Mouse (Mus musculus) lung, adult 2 months (tissue): ENCODE measurements around the gene Cenpo. TPM values are rescaled to one million over a fixed set of nuclear protein-coding genes. Genes with fewer than 3 reads are reported as not detected.
A peak's percentile ranks its signal among the peaks of the same experiment; 100 is the strongest.

Experiments
- DNase-seq: peaks from one replicate; pipeline ENCODE4 v3.0.0; 2022
- H3K4me1 ChIP-seq: fragments of 200-500 bp; 2 replicates; pipeline ENCODE4 v1.6.1; 2011; ENCODE audit warnings: low read length; ENCODE audit not compliant: control insufficient read depth, insufficient read depth
- H3K4me3 ChIP-seq: fragments of 200-500 bp; replicated peaks from 2 replicates; pipeline ENCODE3; 2011; ENCODE audit warnings: low read depth, mild to moderate bottlenecking, control low read depth, low read length; ENCODE audit errors: extremely low read depth
- CTCF ChIP-seq: fragments of 200-500 bp; IDR thresholded peaks from 2 replicates; pipeline ENCODE4 v1.5.1; 2011; ENCODE audit warnings: mild to moderate bottlenecking, low read length, control low read depth; ENCODE audit not compliant: insufficient read depth
- POLR2A ChIP-seq: fragments of 200-500 bp; IDR thresholded peaks from 2 replicates; pipeline ENCODE4 v1.6.1; 2011; ENCODE audit warnings: low read depth, mild to moderate bottlenecking, control low read depth, low read length, borderline replicate concordance; ENCODE audit errors: extremely low read depth
- WGBS: fragments of 180-500 bp; shearing (Covaris S2); methylation state at CpG from one replicate; pipeline ENCODE4 v1.1.7; 2018; 5-methylcytosine and 5-hydroxymethylcytosine counted together
- polyA plus RNA-seq: library from polyadenylated mRNA; depleted of rRNA; stranded (reverse); fragments of >200 nt; gene quantifications from 2 replicates; pipeline ENCODE4 v1.2.3, GENCODE M21; 2012

The Cenpo gene
- polyA plus RNA-seq, 1 experiment = 9.7 TPM

DNA sequence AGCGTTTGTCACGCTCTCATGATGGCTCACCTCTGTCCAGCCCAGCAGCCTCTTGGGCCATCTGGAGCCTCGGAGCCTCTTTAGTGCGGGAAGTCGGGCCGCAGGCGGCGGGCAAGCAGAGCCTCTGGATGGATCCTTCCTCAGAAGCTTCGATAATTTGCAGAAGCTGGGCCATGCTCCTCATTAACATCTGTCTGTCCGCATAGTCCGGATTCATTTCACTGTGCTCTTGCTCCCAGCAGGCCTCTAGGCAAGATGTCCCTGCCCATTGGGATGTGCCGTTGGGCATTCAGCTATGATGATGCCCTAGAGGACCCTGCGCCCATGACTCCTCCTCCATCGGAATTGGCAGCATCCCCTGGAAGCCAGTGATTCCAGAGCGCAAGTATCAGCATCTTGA, 3.4 kb upstream of the Cenpo start:
- no peak for DNase-seq
- Histone ChIP-seq H3K4me3 (no peak overlapping the region), H3K4me1 (no peaks in the 10 kb centered on the region)
- 96% methylated on average over 15 of the region's 15 CpGs for WGBS
- TF ChIP-seq POLR2A (no peak), CTCF (no peak)

DNA sequence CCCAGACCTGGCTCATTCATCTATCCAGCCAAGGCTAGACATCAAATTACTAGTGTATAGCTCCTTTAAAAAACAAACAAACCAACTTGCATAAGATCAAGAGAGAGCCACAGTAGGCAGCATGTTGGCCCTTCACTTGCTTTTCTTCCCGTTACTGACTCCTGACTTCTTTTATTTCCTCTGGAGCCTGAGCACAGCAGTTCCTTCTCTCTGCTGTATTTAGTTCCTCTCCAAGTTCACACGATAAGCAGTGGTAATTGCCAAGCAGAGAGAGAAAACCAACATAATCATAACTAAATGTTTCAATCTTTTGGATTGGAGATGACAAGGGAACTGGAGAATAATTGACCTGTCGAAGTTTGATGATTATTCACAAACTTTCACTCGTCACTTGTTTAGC, 1.3 kb downstream of the Cenpo start:
- DNase-seq = no peak
- H3K4me3 ChIP-seq = no peak overlapping the region
- TF ChIP-seq POLR2A (no peak), CTCF (no peak)
- WGBS = 22% methylated on average over 4 of the region's 4 CpGs
- H3K4me1 ChIP-seq = no peaks in the 10 kb centered on the region

DNA sequence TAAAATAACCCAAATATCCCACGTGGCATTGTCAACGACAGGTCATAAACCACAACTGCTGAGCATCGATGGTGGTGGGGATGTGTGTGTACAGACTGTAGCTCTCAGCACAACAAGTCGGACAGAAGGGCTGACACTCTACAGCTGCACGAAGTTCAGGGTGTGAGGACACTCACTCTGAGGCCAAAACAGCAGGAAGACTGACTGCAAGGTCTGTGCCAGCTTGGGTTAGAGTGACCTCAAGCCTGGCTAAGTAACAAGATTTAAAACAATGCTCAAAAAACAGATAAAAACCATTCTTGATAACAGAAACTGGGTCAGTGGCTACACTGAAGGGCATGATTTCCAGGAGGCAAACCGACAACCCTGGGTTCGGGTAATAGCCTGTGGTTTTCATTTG, 3.9 kb downstream of the Cenpo start:
- no peak overlapping the region for H3K4me3 ChIP-seq
- no peaks in the 10 kb centered on the region for H3K4me1 ChIP-seq
- no peak for DNase-seq
- 84% methylated on average over 7 of the region's 7 CpGs for WGBS
- TF ChIP-seq POLR2A = no peak
- no peak for TF ChIP-seq CTCF

DNA sequence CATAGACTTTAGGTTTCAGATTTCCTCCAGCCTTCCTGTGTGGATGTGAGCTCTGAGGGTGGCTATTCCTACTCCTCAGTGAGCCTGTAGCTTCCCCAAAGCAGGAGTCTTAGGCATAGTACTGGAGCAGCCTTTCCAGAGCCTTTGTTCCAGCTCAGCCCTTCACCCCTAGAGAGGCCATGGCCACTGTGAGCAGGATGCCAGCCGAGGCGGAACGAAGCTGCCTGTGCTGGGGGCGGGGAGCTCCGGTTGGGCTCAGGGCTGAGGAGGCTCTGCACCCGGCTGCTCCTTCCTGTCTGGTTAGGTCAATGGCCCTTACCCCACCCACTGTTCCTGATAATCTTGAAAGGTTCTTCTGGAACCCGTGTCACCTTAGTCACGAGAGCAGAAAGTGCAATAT, 21.2 kb downstream of the Cenpo start:
- WGBS = 60% methylated on average over 8 of the region's 8 CpGs
- no peak for DNase-seq
- no peak overlapping the region for H3K4me3 ChIP-seq
- H3K4me1 ChIP-seq = no peaks in the 10 kb centered on the region
- no peak for TF ChIP-seq POLR2A
- no peak for TF ChIP-seq CTCF

DNA sequence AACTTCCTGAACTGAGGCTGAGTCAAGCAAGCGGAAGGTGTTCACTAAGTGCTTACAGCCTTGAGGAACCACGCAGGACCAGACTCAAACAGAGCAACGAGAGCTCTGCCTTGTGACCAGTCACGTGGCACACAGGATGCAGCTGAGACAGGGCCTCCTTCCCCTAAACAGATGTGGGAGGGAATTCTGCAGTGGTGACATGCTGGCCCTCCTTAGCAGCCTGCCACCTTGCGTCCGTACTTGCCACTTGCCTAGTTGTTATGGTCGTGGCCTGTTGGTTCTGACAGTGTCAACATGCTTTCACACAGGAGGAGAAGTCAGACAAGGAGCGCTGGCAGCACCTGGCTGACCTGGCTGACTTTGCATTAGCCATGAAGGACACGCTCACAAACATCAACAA, 22.9 kb downstream of the Cenpo start:
- no peaks in the 10 kb centered on the region for H3K4me1 ChIP-seq
- DNase-seq = no peak
- no peak for TF ChIP-seq CTCF
- TF ChIP-seq POLR2A = no peak
- WGBS = 68% methylated on average over 9 of the region's 9 CpGs
- no peak overlapping the region for H3K4me3 ChIP-seq

DNA sequence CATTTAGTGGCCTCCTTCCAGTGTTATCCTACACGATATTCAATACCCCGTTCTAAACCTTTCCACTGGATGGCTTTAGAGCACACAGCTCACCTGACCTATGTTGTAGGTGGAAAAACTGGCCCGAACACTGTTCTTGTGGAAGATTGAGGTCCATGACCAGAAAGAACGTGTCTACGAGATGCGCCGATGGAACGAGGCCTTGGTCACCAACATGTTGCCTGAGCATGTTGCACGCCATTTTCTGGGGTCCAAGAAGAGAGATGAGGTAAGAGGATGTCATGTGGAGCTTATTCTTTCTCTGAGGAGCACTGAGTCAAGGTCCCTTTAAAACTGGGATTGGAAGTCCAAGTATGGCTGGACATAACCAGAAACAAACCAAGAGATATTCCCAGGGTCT, 24.9 kb downstream of the Cenpo start:
- 96% methylated on average over 9 of the region's 9 CpGs for WGBS
- TF ChIP-seq POLR2A (no peak), CTCF (no peak)
- Histone ChIP-seq H3K4me1 (no peaks in the 10 kb centered on the region), H3K4me3 (no peak overlapping the region)
- no peak for DNase-seq

DNA sequence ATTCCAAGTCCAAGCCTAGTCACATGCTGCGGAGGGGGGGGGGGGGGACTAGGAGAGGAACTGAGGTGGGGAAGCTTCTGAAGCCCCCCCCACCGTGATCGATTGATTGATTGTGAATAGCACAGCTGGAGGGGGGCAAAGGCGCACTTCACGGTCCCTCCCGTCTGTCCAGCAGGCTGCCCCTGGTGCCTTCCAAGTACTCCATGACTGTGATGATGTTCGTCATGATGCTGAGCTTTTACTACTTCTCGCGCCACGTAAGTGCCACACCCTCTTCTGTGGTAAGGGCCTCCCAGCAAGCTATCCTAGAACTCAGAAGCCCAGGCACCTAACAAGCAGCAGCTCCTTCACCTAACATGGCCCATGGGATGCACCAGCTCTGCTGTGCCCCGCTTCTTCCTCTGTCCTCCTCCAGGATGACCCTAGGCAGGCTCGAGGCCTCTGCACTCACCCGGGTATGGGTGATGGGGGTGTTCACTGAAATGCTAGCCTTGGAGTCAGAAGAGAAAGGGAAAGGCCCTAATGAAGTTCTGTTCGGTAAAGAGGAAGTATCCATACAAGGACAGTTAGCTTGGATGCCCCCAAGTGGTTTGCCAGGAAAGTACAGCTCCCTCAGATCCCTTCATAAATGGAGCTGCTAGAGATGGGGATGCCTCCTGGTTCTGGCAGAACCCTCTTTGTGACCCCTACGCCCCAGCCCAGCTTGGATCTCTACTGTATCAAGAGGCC, 25.5 kb downstream of the Cenpo start:
- peak; percentile 20; the same call in 1 of the 2 replicates for TF ChIP-seq CTCF
- TF ChIP-seq POLR2A = no peak
- DNase-seq = peak; percentile 34

DNA sequence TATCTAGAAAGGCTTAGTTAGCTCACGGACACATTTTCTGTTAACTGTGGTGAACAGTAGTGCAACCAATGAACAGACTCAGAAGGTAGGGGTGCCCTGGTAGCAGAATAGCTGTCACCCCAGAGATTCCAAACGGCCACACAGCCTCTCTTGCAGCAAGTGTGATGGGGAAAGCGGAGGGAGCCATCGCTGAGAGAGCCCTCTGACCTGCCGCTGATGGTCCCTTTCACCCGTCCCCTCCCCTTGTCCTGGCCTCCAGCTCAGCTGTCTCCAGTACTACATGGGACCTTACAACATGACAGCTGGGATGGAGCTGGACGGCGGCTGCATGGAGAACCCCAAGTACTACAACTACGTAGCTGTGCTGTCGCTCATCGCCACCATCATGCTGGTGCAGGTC, 28.0 kb downstream of the Cenpo start:
- H3K4me1 ChIP-seq = no peaks in the 10 kb centered on the region
- TF ChIP-seq POLR2A (no peak), CTCF (no peak)
- no peak overlapping the region for H3K4me3 ChIP-seq
- 94% methylated on average over 11 of the region's 11 CpGs for WGBS
- DNase-seq = no peak

More for the DNA sequence above, 25.5 kb downstream of the Cenpo start:
- Histone ChIP-seq H3K4me1 (no peaks in the 10 kb centered on the region), H3K4me3 (no peak overlapping the region)
- WGBS = 78% methylated on average over 15 of the region's 15 CpGs

DNA sequence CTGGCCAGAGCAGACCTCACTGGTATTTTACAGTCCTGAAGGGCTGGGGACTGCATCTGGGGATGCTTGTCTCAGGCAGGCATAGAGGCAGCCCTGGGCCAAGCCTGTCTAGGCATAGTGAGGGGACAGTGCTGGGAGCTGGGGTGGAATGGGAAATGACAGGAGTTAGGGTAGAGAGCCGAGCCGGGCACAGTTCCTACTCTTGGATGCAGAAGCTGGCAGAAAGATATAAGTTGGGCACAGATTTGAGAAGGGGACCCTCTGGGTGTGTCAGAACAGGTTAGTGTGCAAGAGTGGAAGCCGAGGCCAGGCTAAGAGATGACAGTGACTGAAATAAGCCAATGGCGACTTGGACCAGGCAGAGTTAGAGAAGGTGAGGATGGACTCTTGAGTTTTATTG, 31.9 kb downstream of the Cenpo start:
- TF ChIP-seq POLR2A (no peak), CTCF (no peak)
- no peak for DNase-seq
- WGBS = 94% methylated on average over 4 of the region's 4 CpGs
- H3K4me3 ChIP-seq = no peak overlapping the region
- no peaks in the 10 kb centered on the region for H3K4me1 ChIP-seq

DNA sequence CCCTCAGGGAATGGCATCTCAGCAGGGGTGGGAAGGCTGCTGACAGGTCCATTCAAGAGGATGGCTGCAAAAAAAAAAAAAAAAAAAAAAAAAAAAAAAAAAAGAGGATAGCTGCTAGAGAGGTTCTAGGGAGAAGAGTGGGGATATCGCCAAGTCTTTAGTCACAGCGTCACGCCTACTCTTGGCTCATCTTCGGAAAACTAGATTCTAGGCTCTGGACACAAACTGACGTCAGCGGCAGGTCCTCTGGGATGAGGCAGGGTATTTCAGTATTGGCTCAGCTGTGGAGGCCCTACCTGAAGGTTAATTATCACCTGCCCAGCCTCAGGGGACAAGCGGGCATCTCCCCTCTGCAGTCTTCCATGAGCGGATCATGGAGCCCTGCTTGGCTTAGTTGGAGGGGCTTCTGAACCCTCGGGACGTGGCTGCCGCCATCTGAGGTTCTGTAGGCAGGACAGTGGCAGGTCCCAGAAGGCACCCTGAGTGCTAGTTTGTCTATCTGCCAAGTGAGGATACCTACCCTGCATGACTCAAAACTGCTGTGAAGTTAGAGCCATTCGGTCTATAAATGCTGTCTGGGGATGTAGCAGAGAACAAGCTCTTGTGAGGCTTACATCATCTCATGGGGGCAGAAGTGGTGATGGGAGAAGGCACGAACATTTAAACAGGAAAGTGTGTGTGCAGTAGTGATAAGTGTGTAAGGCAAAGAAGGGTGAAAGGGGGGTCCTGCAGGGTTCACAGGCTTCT, 32.5 kb downstream of the Cenpo start:
- Histone ChIP-seq H3K4me3 (no peak overlapping the region), H3K4me1 (no peaks in the 10 kb centered on the region)
- no peak for TF ChIP-seq CTCF
- no peak for TF ChIP-seq POLR2A
- 83% methylated on average over 13 of the region's 13 CpGs for WGBS
- no peak for DNase-seq

DNA sequence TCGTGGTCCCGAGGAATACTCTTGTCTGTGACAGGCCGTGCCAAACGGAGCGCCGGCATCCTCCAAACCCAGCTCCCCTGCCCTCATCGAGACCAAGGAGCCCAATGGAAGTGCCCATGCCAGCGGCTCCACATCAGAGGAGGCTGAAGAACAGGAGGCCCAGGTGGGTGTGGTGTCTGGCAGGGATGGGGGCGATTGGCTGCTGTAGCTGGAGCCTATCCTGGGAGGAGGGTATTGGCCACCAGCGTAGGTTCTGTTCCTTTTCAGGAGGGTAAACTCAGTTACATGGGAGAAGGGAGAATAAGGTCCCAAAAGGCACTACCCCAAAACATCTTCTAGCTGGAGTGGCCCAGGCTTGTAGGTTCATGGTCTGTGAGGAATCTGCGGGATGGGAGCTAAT, 34.8 kb downstream of the Cenpo start:
- Histone ChIP-seq H3K4me1 (no peaks in the 10 kb centered on the region; the same call in 1 of the 2 replicates), H3K4me3 (no peak overlapping the region)
- DNase-seq = no peak
- 94% methylated on average over 11 of the region's 11 CpGs for WGBS
- TF ChIP-seq POLR2A (no peak), CTCF (no peak)
